Mouse (Mus musculus) T-helper 17 cell (primary cell): ENCODE measurements around the gene Treml4.
"Not testable (repeated sequence)": the region's sequence is repeated elsewhere in the genome, so short reads cannot be mapped to it uniquely, and the experiment has no call there.

Experiments
- in situ Hi-C, 2 experiments: fragments of 300-600 bp; cut with MboI, MseI; formaldehyde crosslinking; loops; 1 replicate in 1 of 2; 2 replicates in 1 of 2; pipeline ENCODE4 v1.15.1; 2025; ENCODE audit warnings: high pct_unique_total_duplicates in 2 of 2

Gene Treml4

DNA sequence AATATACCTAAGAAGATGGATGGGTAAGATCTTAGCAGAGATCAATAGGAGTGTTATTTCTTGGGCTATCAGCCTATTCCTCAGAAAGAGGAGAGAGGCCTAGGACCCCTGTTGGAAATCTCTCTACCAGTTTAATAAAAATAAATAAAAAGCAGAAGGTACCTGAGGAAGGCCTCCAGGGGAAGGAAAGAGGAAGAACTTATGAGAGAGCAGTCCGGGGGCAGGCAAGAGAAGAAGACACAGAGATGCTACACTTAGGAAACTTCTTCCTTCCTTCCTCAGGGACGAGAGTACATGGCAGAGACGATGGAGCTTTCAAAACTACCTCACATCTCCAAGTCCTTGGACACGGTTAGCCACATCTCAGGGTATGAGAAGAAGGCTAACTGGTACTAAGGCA is 10.0 kb downstream of the Treml4 start:
- in situ Hi-C loops: no loop called here

DNA sequence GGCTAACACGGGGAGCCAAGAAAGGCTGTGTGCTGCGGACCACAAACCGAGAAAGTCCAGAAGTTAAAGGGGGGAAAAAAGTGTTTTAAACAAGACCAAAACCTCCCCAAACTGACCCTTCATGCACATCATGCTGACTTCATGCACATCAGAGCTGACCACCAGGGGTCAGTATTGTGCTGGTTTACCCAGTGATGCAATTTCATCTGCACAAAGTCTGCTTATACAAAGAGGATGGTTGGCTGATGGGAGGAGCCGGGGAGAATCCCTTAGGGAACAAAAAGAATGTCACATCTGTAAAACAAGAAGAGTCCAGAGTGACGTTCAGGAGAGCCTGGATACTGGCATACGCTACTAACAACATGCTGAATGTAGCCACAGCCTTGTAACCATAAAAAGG is 10.8 kb downstream of the Treml4 start:
- in situ Hi-C loops: loop anchor here (5.0 to 25.0 kb wide), 2 partner anchors 62 to 1162 kb away; partner anchors contain the start of gene Mocs1 (in 1 of the 2)

GRCm38 (mm10) chr17:48275736-48276135 is 11.6 kb downstream of the Treml4 start:
- in situ Hi-C loops: loop anchor here (5.0 to 25.0 kb wide), 2 partner anchors 62 to 1162 kb away; partner anchors contain the start of gene Mocs1 (in 1 of the 2)

GRCm38 (mm10) chr17:48278381-48278780 is 14.3 kb downstream of the Treml4 start:
- in situ Hi-C loops: loop anchor here (5.0 to 25.0 kb wide), 2 partner anchors 59 to 1159 kb away; partner anchors contain the start of gene Mocs1 (in 1 of the 2)

GRCm38 (mm10) chr17:48279002-48279401 is 14.9 kb downstream of the Treml4 start:
- in situ Hi-C loops: loop anchor here (5.0 to 25.0 kb wide), 2 partner anchors 58 to 1158 kb away; partner anchors contain the start of gene Mocs1 (in 1 of the 2)

GRCm38 (mm10) chr17:48280943-48281738 is 17.0 kb downstream of the Treml4 start:
- in situ Hi-C loops: loop anchor here in 1 of 2 experiments (25.0 kb wide), 1 partner anchor 1156 kb away; the partner anchor contains the start of gene Mocs1

- in situ Hi-C loops: loop anchor here in 1 of 2 experiments (25.0 kb wide), 1 partner anchor 1156 kb away; the partner anchor contains the start of gene Mocs1
Measured at GRCm38 (mm10) chr17:48281739-48282085, 17.6 kb downstream of the Treml4 start.

- in situ Hi-C loops: loop anchor here in 1 of 2 experiments (5.0 to 25.0 kb wide), 2 partner anchors 51 to 1151 kb away; partner anchors contain the start of gene Mocs1
Measured at GRCm38 (mm10) chr17:48286765-48287164, 22.7 kb downstream of the Treml4 start.

- in situ Hi-C loops: loop anchor here in 1 of 2 experiments (5.0 to 25.0 kb wide), 2 partner anchors 50 to 1150 kb away; partner anchors contain the start of gene Mocs1
Measured at GRCm38 (mm10) chr17:48287276-48287675, 23.2 kb downstream of the Treml4 start.

GRCm38 (mm10) chr17:48293500-48294194 is 29.6 kb downstream of the Treml4 start:
- in situ Hi-C loops: loop anchor here in 1 of 2 experiments (10.0 to 25.0 kb wide), 2 partner anchors 779 to 1144 kb away; partner anchors contain the start of gene Mocs1

DNA sequence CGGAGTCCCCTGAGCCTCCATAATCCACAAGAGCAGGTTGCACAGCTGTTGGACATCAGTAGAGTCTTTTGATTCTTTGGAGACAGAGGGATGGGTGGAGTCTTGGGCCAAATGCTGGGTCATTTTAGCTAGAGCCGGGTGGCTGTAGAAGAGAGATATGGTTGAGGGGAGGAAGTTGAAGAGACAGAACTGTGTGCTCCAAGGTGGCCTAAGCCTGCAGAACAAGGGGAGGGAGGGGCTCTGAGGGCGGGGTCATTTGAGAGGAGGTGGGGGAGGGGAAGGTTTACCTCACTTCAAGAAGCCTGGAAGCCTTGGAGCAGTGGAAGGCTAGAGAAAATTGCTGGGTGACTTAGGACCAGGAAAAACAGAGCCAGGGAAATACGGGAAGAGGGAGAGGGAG is 35.1 kb downstream of the Treml4 start, which contains the start of gene Treml2:
Treml2 (plus strand) TSS at position 296 of the 400 bp plus-strand sequence.
- in situ Hi-C loops: loop anchor here in 1 of 2 experiments (10.0 to 25.0 kb wide), 2 partner anchors 784 to 1138 kb away; partner anchors contain the start of gene Mocs1

DNA sequence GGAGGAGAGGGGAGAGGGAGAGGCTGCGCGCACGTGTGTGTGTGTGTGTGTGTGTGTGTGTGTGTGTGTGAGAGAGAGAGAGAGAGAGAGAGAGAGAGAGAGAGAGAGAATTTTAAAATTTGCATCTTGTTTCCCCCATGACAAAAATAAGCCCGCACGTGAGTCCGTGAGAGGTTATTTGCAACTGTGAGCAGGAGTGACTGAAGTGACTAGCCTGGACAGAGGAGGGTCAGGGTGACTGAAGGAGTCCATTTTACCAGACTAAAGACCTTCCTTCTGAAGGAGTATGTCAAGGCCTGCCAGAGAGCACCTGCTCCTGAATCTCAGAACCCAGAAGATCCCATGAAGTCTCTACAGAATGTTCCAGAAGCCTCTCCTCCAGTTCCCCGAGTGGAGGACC is 35.7 kb downstream of the Treml4 start:
- in situ Hi-C loops: loop anchor here in 1 of 2 experiments (5.0 to 25.0 kb wide), 3 partner anchors 108 to 1138 kb away; partner anchors contain the start of genes Mocs1 and Nfya

- in situ Hi-C loops: loop anchor here in 1 of 2 experiments (5.0 kb wide), 1 partner anchor 107 kb away; the partner anchor contains the start of gene Nfya
Measured at GRCm38 (mm10) chr17:48300199-48300598, 36.1 kb downstream of the Treml4 start.

GRCm38 (mm10) chr17:48300861-48301260 is 36.8 kb downstream of the Treml4 start:
- in situ Hi-C loops: loop anchor here in 1 of 2 experiments (5.0 kb wide), 1 partner anchor 106 kb away; the partner anchor contains the start of gene Nfya

DNA sequence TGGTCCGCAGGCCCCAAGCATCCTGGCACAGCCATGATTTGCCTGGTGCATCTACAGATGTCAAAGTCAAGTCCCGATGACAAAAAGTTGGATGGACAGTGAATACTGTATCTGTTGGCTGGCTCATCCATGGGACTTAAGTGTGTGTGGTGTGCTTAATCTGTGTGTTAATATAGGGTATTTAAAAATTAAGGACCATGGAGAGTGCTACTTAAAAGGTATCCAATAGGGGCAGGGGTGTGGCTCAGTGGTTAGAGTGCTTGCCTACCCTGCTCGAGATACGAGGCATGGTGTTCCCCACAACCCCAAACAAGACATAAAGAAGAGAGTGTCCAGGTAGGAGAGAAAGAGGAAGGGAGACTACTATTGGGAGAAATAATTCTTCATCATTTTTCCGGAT is 37.7 kb downstream of the Treml4 start:
- in situ Hi-C loops: loop anchor here in 1 of 2 experiments (5.0 kb wide), 1 partner anchor 106 kb away; the partner anchor contains the start of gene Nfya

DNA sequence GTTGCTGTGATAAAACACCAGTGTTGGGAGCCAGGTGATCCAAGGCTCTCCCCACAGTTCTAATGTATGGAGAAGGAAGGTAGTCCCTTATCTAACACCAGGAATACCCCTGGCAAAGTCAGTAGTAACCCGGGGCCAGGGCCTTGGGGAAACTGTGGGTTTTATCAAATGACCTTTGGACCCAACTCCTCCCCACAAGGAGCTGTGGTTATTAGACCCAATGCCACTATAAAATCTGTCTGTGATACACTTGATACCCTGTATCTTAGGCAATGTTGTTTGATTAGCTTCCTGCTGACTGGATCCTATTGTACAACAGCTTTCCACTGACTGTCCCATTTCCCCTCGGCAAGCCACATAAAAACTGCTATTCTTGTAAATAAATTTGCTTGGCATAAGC is 48.0 kb downstream of the Treml4 start:
- in situ Hi-C loops: no loop called here

DNA sequence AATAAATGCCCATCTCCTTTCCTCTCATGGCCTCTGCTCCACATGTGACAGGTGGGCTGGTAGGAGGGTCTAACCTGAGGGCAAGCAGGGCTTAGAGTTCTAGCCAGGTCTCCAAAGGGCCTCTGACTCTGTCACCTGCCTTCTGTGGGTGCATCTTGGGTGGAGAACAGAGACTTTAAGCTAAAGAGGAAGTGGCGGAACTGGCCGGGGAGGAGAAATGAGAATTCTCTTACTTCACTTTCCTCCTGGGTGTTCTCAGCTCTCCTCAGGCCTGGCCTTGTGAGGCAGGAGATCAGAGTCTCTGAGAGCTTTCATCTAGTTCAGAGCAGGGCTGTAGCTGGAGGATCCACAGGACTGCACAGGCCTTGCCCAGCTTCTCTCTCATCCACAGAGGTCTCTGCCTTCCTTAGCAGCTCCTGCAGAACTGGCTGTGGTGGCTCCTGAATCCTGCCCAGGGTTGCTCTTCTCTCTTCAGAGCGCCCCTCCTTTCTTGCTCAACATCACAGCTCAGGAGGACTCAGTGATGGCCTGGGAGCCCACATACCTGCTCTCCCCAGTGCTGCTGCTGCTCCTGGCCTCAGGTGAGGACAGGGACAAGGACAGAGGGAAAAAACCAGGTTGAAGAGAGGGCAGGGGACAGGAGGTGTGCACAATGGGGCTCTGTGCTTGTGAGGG is 51.9 kb downstream of the Treml4 start, which contains the start of gene B430306N03Rik:
B430306N03Rik (plus strand) TSS at position 237 of the 675 bp plus-strand sequence.
- in situ Hi-C loops: not testable (repeated sequence)

- in situ Hi-C loops: no loop called here
Measured at GRCm38 (mm10) chr17:48318686-48319085, 54.6 kb downstream of the Treml4 start.

DNA sequence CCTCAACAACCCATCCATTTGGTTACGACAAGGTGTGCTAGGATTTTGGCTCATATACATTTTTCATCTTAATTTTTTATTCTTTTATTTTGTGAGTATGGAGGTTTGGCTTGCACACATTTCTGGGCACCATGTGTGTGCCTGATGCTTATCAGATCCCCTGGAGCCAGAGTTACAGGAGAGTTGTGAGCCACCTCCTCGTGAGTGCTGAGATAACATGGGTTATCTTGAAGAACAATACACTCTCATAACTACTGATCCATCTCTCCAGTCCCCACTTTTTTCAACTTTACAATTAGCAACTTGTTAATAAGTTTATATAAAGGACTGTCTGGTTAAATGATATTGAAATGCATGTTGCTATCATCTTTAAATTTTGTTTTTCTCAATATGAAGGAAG is 57.2 kb downstream of the Treml4 start:
- in situ Hi-C loops: no loop called here

DNA sequence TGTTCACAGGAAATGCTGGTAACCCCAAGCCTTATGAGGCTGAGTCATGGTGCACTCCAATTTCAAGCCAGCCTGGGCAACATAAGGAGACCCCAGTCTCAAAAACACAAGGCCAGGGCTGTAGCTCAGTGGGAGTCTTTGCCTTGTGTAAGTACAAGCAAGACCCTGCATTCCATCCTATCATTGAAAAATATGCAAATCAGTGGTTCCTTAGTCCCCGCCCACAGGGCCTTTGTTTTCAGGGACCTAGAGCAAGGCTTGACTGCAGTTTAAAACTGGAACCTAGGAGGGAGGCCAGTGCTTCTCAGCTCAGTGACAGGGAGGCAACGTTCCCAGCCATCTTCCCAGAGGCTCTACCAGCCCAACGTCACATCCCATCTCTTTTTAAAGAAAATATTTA is 59.1 kb downstream of the Treml4 start:
- in situ Hi-C loops: no loop called here

DNA sequence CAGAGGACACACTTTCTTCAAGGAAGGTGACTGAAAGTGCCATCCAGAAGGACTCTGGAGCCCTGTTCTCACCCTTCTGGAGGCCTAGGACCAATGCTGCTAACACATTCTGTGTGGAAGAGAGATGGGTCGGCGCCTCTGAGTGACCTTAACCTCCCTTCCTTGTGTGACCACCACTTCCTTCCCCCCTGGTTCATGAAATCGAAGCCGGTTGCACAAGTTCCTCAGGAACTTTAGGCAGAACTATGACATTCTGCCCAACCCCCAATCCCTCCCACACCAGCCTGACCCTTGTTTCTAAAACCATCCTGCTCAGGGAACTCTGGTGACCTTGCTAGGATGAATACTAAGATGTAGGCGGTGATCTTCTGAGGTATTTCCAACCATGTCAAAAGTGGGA is 60.2 kb downstream of the Treml4 start:
- in situ Hi-C loops: no loop called here
